Mouse (Mus musculus) CH12.LX (cell line): ENCODE data around the gene Lrp11. TPM values are rescaled to one million over a fixed set of nuclear protein-coding genes. Genes with fewer than 3 reads are reported as not detected.

Experiments used
- DNase-seq: peaks from one replicate; pipeline ENCODE4 v3.0.0-alpha.2; 2013; ENCODE audit errors: extremely low read depth
- H3K27ac ChIP-seq: 2 replicates; pipeline ENCODE4 v1.5.1; 2012; ENCODE audit warnings: low read depth, mild to moderate bottlenecking, control low read depth, moderate library complexity; ENCODE audit not compliant: insufficient read depth
- H3K27me3 ChIP-seq: replicated peaks from 2 replicates; pipeline ENCODE3; 2012; ENCODE audit warnings: inconsistent platforms
- H3K36me3 ChIP-seq, 2 experiments: replicated peaks in 1 of 2; 2 replicates each; pipeline versions ENCODE3 to v1.6.1; 2012; ENCODE audit warnings: inconsistent platforms in 1 of 2, low read length in 1 of 2, mild to moderate bottlenecking in 1 of 2, mixed read lengths in 1 of 2, moderate library complexity in 1 of 2; ENCODE audit not compliant: control insufficient read depth in 1 of 2, insufficient read depth in 1 of 2
- H3K4me1 ChIP-seq, 2 experiments: 2 replicates each; pipeline ENCODE4 v1.6.1; 2012; ENCODE audit warnings: inconsistent platforms in 1 of 2, moderate library complexity in 1 of 2; ENCODE audit not compliant: insufficient read depth in 2 of 2, control insufficient read depth in 1 of 2
- H3K4me2 ChIP-seq: 2 replicates; pipeline ENCODE4 v1.6.1; 2012; ENCODE audit warnings: low read depth, mild to moderate bottlenecking, control low read depth; ENCODE audit not compliant: poor library complexity, insufficient read depth, severe bottlenecking
- H3K4me3 ChIP-seq, 3 experiments: fragments of 150-350 bp in 1 of 3; sonication (generic) in 1 of 3; replicated peaks in 1 of 3; 2 replicates each; pipeline versions ENCODE3 to v1.5.1; 2011 to 2012; ENCODE audit warnings: low read depth in 2 of 3, low read length in 2 of 3, mild to moderate bottlenecking in 2 of 3, moderate library complexity in 2 of 3, control low read depth in 1 of 3, improper control_type of control experiment in 1 of 3, inconsistent platforms in 1 of 3, mixed read lengths in 1 of 3; ENCODE audit not compliant: poor library complexity in 1 of 3
- H3K79me2 ChIP-seq: replicated peaks from 2 replicates; pipeline ENCODE4 v1.6.1; 2012; ENCODE audit warnings: mild to moderate bottlenecking, moderate library complexity; ENCODE audit not compliant: control insufficient read depth, poor library complexity, insufficient read depth, severe bottlenecking; ENCODE audit errors: extremely low read depth
- H3K9ac ChIP-seq: 2 replicates; pipeline ENCODE4 v1.6.1; 2012; ENCODE audit warnings: low read depth, mild to moderate bottlenecking, control low read depth, moderate library complexity; ENCODE audit not compliant: insufficient read depth
- H3K9me3 ChIP-seq: replicated peaks from 2 replicates; pipeline ENCODE3; 2012; ENCODE audit warnings: low read length, inconsistent platforms, mixed read lengths
- CHD1 ChIP-seq: IDR thresholded peaks from 2 replicates; pipeline ENCODE4 v1.6.1; 2012; ENCODE audit warnings: low read depth, low read length, improper control_type of control experiment, inconsistent platforms
- CTCF ChIP-seq, 2 experiments: IDR thresholded peaks in 1 of 2; conservative IDR thresholded peaks in 1 of 2; 2 replicates each; pipeline ENCODE4 v1.5.1; 2011 to 2012; ENCODE audit warnings: low read depth in 2 of 2, low read length in 2 of 2, improper control_type of control experiment in 1 of 2, inconsistent platforms in 1 of 2, mild to moderate bottlenecking in 1 of 2, moderate library complexity in 1 of 2
- HCFC1 ChIP-seq: IDR thresholded peaks from 2 replicates; pipeline ENCODE4 v1.6.1; 2012; ENCODE audit warnings: low read depth, mild to moderate bottlenecking, inconsistent platforms, low read length, improper control_type of control experiment
- IRF4 ChIP-seq: IDR thresholded peaks from 2 replicates; pipeline ENCODE4 v1.6.1; 2014; ENCODE audit warnings: low read depth, mild to moderate bottlenecking, inconsistent platforms, low read length, improper control_type of control experiment
- JUND ChIP-seq: conservative IDR thresholded peaks from 2 replicates; pipeline ENCODE4 v1.6.1; 2011; ENCODE audit warnings: low read depth, low read length, improper control_type of control experiment
- MAFK ChIP-seq: IDR thresholded peaks from 2 replicates; pipeline ENCODE4 v1.6.1; 2011; ENCODE audit warnings: low read length, improper control_type of control experiment; ENCODE audit not compliant: insufficient replicate concordance
- MAX ChIP-seq: IDR thresholded peaks from 2 replicates; pipeline ENCODE4 v1.6.1; 2011; ENCODE audit warnings: low read length, improper control_type of control experiment
- MAZ ChIP-seq: IDR thresholded peaks from 2 replicates; pipeline ENCODE4 v1.6.1; 2012; ENCODE audit warnings: low read depth, mild to moderate bottlenecking, inconsistent platforms, low read length, improper control_type of control experiment, moderate library complexity
- MYC ChIP-seq: IDR thresholded peaks from 2 replicates; pipeline ENCODE4 v1.6.1; 2011; ENCODE audit warnings: low read depth, mild to moderate bottlenecking, improper control_type of control experiment, low read length
- NELFE ChIP-seq: IDR thresholded peaks from 2 replicates; pipeline ENCODE4 v1.6.1; 2011; ENCODE audit warnings: low read depth, low read length, improper control_type of control experiment
- NRF1 ChIP-seq: IDR thresholded peaks from 2 replicates; pipeline ENCODE4 v1.6.1; 2014; ENCODE audit warnings: low read depth, mild to moderate bottlenecking, inconsistent platforms, low read length, improper control_type of control experiment, moderate library complexity
- RAD21 ChIP-seq: IDR thresholded peaks from 2 replicates; pipeline ENCODE4 v1.6.1; 2011; ENCODE audit warnings: low read depth, mild to moderate bottlenecking, low read length, improper control_type of control experiment, moderate library complexity
- SMC3 ChIP-seq: IDR thresholded peaks from 2 replicates; pipeline ENCODE4 v1.6.1; 2011; ENCODE audit warnings: low read depth, low read length, improper control_type of control experiment
- TCF12 ChIP-seq: IDR thresholded peaks from 2 replicates; pipeline ENCODE4 v1.6.1; 2014; ENCODE audit warnings: low read depth, mild to moderate bottlenecking, inconsistent platforms, low read length, improper control_type of control experiment
- ZC3H11A ChIP-seq: IDR thresholded peaks from 2 replicates; pipeline ENCODE4 v1.6.1; 2012; ENCODE audit warnings: low read depth, mild to moderate bottlenecking, inconsistent platforms, low read length, improper control_type of control experiment
- ZKSCAN1 ChIP-seq: IDR thresholded peaks from 2 replicates; pipeline ENCODE4 v1.6.1; 2012; ENCODE audit warnings: low read depth, inconsistent platforms, low read length, improper control_type of control experiment, borderline replicate concordance
- ZMIZ1 ChIP-seq: IDR thresholded peaks from 2 replicates; pipeline ENCODE4 v1.6.1; 2012; ENCODE audit warnings: low read depth, mild to moderate bottlenecking, inconsistent platforms, low read length, improper control_type of control experiment
- dilution Hi-C: fragments of 300-500 bp; cut with MboI; formaldehyde crosslinking; loops from 2 replicates; pipeline ENCODE4 v1.14.3; 2020; ENCODE audit warnings: low sequenced_read_pairs; ENCODE audit not compliant: extremely low pct_unique_long_range_greater_than_20kb, extremely low pct_ligation_motif_present
- in situ Hi-C: fragments of 300-500 bp; cut with MboI; formaldehyde crosslinking; loops from 3 replicates; pipeline ENCODE4 v1.14.3; 2019; ENCODE audit warnings: low sequenced_read_pairs, low pct_ligation_motif_present, low pct_unique_long_range_greater_than_20kb, mixed read lengths
- polyA plus RNA-seq: library from polyadenylated mRNA; unstranded; fragments of >175 nt; gene quantifications from 2 replicates; pipeline ENCODE4 v1.2.1, GENCODE M21; 2012; ENCODE audit warnings: low read depth; ENCODE audit not compliant: insufficient read length
- total RNA-seq, 2 experiments: library from RNA; depleted of rRNA; stranded (reverse); fragments of 300-350 nt in 1 of 2; fragments of >200 nt in 1 of 2; gene quantifications; 2 replicates each; pipeline ENCODE4 v1.2.3; 2012 to 2014

The Lrp11 gene
- total and polyA plus RNA-seq, 3 experiments: 4.7 to 6.0 (median 4.9) TPM

- H3K27ac ChIP-seq: no peak overlapping the region
- H3K4me1 ChIP-seq: peaks cover 2 to 9% of the 10 kb centered on the region in 2 experiments; a peak in 2 of 4 replicates
- H3K27me3 ChIP-seq: no peaks in the 10 kb centered on the region
- in situ Hi-C loops: no loop called here
- H3K36me3 ChIP-seq: peaks cover 4 to 25% of the 10 kb centered on the region in 2 experiments
- no peak for DNase-seq
- TF ChIP-seq JUND (no peak), RAD21 (no peak), TCF12 (no peak)
- H3K79me2 ChIP-seq: no peaks in the 10 kb centered on the region
- no peaks in the 10 kb centered on the region for H3K9me3 ChIP-seq
- no peak overlapping the region for H3K4me2 ChIP-seq
- H3K4me3 ChIP-seq: no peak overlapping the region
- H3K9ac ChIP-seq: no peak overlapping the region
- dilution Hi-C loops: no loop called here
These were observed 15.6 kb downstream of the Lrp11 start for GRCm38 (mm10) chr10:7605168-7605567.

DNA sequence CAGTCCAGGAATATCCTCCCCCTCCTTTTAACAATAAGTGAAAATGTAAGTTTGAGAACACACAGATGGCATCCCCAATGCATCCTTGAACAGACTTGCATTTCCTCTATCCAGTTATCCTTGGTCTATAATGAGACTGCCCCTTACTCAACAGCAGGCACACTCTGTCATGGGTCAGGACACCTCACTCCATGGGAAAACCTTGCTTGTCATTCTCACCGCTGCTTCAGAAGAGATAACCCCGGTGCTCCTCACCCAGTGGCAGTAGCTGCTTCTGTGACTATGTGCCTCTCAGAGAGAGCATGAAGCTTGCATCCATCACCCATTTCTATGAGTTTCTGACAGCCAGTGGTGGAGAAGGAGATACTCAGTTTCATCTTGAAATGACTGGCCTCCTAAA lies 16.8 kb downstream of the Lrp11 start:
- Histone ChIP-seq H3K27me3 (no peaks in the 10 kb centered on the region), H3K4me1 (no peaks in the 10 kb centered on the region), H3K9ac (no peak overlapping the region), H3K27ac (no peak overlapping the region), H3K9me3 (no peaks in the 10 kb centered on the region), H3K4me2 (no peak overlapping the region), H3K4me3 (no peak overlapping the region), H3K36me3 (peaks cover 5 to 35% of the 10 kb centered on the region in 2 experiments), H3K79me2 (no peaks in the 10 kb centered on the region)
- DNase-seq: no peak
- TF ChIP-seq MAX (no peak), MAFK (no peak), NELFE (no peak), ZC3H11A (no peak), ZMIZ1 (no peak), HCFC1 (no peak)
- in situ Hi-C loops: no loop called here
- dilution Hi-C loops: no loop called here

GRCm38 (mm10) chr10:7608611-7609010 lies 19.0 kb downstream of the Lrp11 start:
- in situ Hi-C loops: no loop called here
- Histone ChIP-seq H3K4me3 (no peak overlapping the region), H3K9ac (no peak overlapping the region), H3K9me3 (no peaks in the 10 kb centered on the region), H3K4me1 (no peaks in the 10 kb centered on the region), H3K79me2 (no peaks in the 10 kb centered on the region), H3K27me3 (no peaks in the 10 kb centered on the region), H3K27ac (no peak overlapping the region), H3K36me3 (peaks cover 5 to 32% of the 10 kb centered on the region in 2 experiments), H3K4me2 (no peak overlapping the region)
- TF ChIP-seq ZKSCAN1 (no peak), CTCF (conservative IDR thresholded peaks at IDR 0.05 in 1 of 2, IDR thresholded peaks at IDR 0.05 in 1 of 2; ENCODE audit: low read depth in 2 of 2, low read length in 2 of 2) (no peak), IRF4 (no peak), NRF1 (no peak), MAZ (no peak), RAD21 (no peak), HCFC1 (no peak), SMC3 (no peak), CHD1 (no peak), MYC (no peak)
- dilution Hi-C loops: no loop called here
- DNase-seq: no peak
